Mouse (Mus musculus) midbrain, postnatal 0 days (tissue): Measurements from ENCODE around the gene Senp1. TPM values are rescaled to one million over a fixed set of nuclear protein-coding genes. Genes with fewer than 3 reads are reported as not detected.

Source experiments
- ATAC-seq: fragments of 200-750 bp; cut with Nextera tagmentation; 2 replicates; pipeline ENCODE4 v1.8.0; 2017; ENCODE audit warnings: moderate number of reproducible peaks, mild to moderate bottlenecking, moderate TSS enrichment, moderate library complexity; ENCODE audit not compliant: low FRiP score
- DNase-seq: peaks from one replicate; pipeline ENCODE4 v3.0.0-alpha.2; 2015; ENCODE audit warnings: low spot score
- H3K27ac ChIP-seq: fragments of 300-500 bp; sonication (generic); 2 replicates; pipeline ENCODE4 v1.5.1; 2014; ENCODE audit warnings: low read depth, mild to moderate bottlenecking, low read length, mixed read lengths
- H3K27me3 ChIP-seq: fragments of 300-500 bp; sonication (generic); 2 replicates; pipeline ENCODE4 v1.6.1; 2014; ENCODE audit warnings: low read length, control low read depth, mixed read lengths; ENCODE audit not compliant: insufficient read depth
- H3K36me3 ChIP-seq: fragments of 300-500 bp; sonication (generic); 2 replicates; pipeline ENCODE4 v1.6.1; 2014; ENCODE audit warnings: low read length, control low read depth, mixed read lengths; ENCODE audit not compliant: insufficient read depth
- H3K4me1 ChIP-seq: fragments of 300-500 bp; sonication (generic); 2 replicates; pipeline ENCODE4 v1.6.1; 2014; ENCODE audit warnings: mild to moderate bottlenecking, control low read depth, antibody characterized with exemption, low read length, mixed read lengths; ENCODE audit not compliant: insufficient read depth
- H3K4me2 ChIP-seq: fragments of 300-500 bp; sonication (generic); 2 replicates; pipeline ENCODE4 v1.6.1; 2014; ENCODE audit warnings: low read depth, mild to moderate bottlenecking, low read length, mixed read lengths; ENCODE audit not compliant: poor library complexity, severe bottlenecking
- H3K4me3 ChIP-seq: fragments of 300-500 bp; sonication (generic); 2 replicates; pipeline ENCODE4 v1.5.1; 2014; ENCODE audit warnings: low read depth, mild to moderate bottlenecking, low read length, moderate library complexity
- H3K9ac ChIP-seq: fragments of 300-500 bp; sonication (generic); replicated peaks from 2 replicates; pipeline ENCODE4 v1.6.1; 2014; ENCODE audit warnings: mild to moderate bottlenecking, low read length, moderate library complexity, mixed read lengths; ENCODE audit not compliant: poor library complexity, severe bottlenecking
- H3K9me3 ChIP-seq: fragments of 300-500 bp; sonication (generic); 2 replicates; pipeline ENCODE4 v1.6.1; 2016; ENCODE audit warnings: low read length, control low read depth
- CTCF ChIP-seq: IDR thresholded peaks from 2 replicates; pipeline ENCODE4 v1.5.1; 2016; ENCODE audit warnings: antibody characterized with exemption, mild to moderate bottlenecking
- WGBS: fragments of 180-500 bp; shearing (Covaris S2); extraction: QIAGEN DNeasy Blood & Tissue Kit; methylation state at CpG from one replicate; pipeline ENCODE4 v1.1.7; 2014; 5-methylcytosine and 5-hydroxymethylcytosine counted together
- polyA plus RNA-seq: library from polyadenylated mRNA; unstranded; fragments of >200 nt; fragmentation: Nextera tagmentation; extraction: Ambion mirVana; gene quantifications from 2 replicates; pipeline ENCODE4 v1.2.1, GENCODE M21; 2015
- total RNA-seq: library from RNA; depleted of rRNA; stranded (reverse); fragments of >200 nt; gene quantifications from 2 replicates; pipeline ENCODE4 v1.2.3, GENCODE M21; 2014

Gene Senp1
- total and polyA plus RNA-seq, 2 experiments from 2014 or later = 12.1 to 18.2 TPM

GRCm38 (mm10) chr15:98111791-98112190 lies 18.2 kb upstream of the Senp1 start:
- Histone ChIP-seq H3K4me3 (no peak overlapping the region), H3K4me2 (no peak overlapping the region), H3K27ac (no peak overlapping the region), H3K9ac (no peak overlapping the region), H3K36me3 (peaks cover 13% of the 10 kb centered on the region), H3K4me1 (peaks cover 3% of the 10 kb centered on the region; the same call in 1 of the 2 replicates), H3K27me3 (no peaks in the 10 kb centered on the region), H3K9me3 (no peaks in the 10 kb centered on the region)
- no peak for DNase-seq
- 73% methylated on average over 5 of the region's 5 CpGs for WGBS
- ATAC-seq = no peak
- TF ChIP-seq CTCF = no peak

- DNase-seq (peak; percentile 89), ATAC-seq (peak; percentile 84)
- peak; percentile 39 for TF ChIP-seq CTCF
- H3K27me3 ChIP-seq = no peaks in the 10 kb centered on the region
- peak overlapping the region; percentile 76 for H3K27ac ChIP-seq
- no peaks in the 10 kb centered on the region for H3K9me3 ChIP-seq
- peak overlapping the region; percentile 54 for H3K9ac ChIP-seq
- H3K4me2 ChIP-seq = peak overlapping the region; percentile 54
- H3K4me1 ChIP-seq = peaks cover 3% of the 10 kb centered on the region; the same call in 1 of the 2 replicates
- peaks cover 5% of the 10 kb centered on the region; the same call in 1 of the 2 replicates for H3K36me3 ChIP-seq
- WGBS = 2% methylated on average over 37 of the region's 37 CpGs
- peak overlapping the region; percentile 50 for H3K4me3 ChIP-seq
Measured at GRCm38 (mm10) chr15:98108297-98109152, 15.0 kb upstream of the Senp1 start.

- WGBS = 29% methylated on average over 11 of the region's 11 CpGs
- Histone ChIP-seq H3K9ac (peak overlapping the region; percentile 54), H3K9me3 (no peaks in the 10 kb centered on the region), H3K27ac (peak overlapping the region; percentile 76), H3K4me2 (peak overlapping the region; percentile 54), H3K27me3 (no peaks in the 10 kb centered on the region), H3K4me1 (peaks cover 3% of the 10 kb centered on the region; the same call in 1 of the 2 replicates), H3K4me3 (peak overlapping the region; percentile 50), H3K36me3 (peaks cover 3% of the 10 kb centered on the region; the same call in 1 of the 2 replicates)
- no peak for TF ChIP-seq CTCF
- no peak for DNase-seq
- no peak for ATAC-seq
Measured at GRCm38 (mm10) chr15:98107703-98108296, 14.3 kb upstream of the Senp1 start.

- Histone ChIP-seq H3K36me3 (no peaks in the 10 kb centered on the region; the same call in 1 of the 2 replicates), H3K9me3 (no peaks in the 10 kb centered on the region), H3K4me2 (no peak overlapping the region), H3K27me3 (no peaks in the 10 kb centered on the region), H3K4me3 (no peak overlapping the region), H3K9ac (no peak overlapping the region), H3K4me1 (peaks cover 3% of the 10 kb centered on the region; the same call in 1 of the 2 replicates), H3K27ac (0 out of 2 replicates have a peak overlapping the region, but pooled peaks have one; percentile 76)
- DNase-seq (no peak), ATAC-seq (no peak)
- WGBS = 82% methylated on average over 6 of the region's 6 CpGs
- TF ChIP-seq CTCF = no peak
Measured at GRCm38 (mm10) chr15:98107230-98107629, 13.7 kb upstream of the Senp1 start.

- no peak for TF ChIP-seq CTCF
- Histone ChIP-seq H3K9ac (no peak overlapping the region), H3K4me3 (no peak overlapping the region), H3K9me3 (no peaks in the 10 kb centered on the region), H3K36me3 (no peaks in the 10 kb centered on the region), H3K27ac (no peak overlapping the region), H3K4me1 (peaks cover 3% of the 10 kb centered on the region; the same call in 1 of the 2 replicates), H3K4me2 (no peak overlapping the region), H3K27me3 (no peaks in the 10 kb centered on the region)
- ATAC-seq (no peak), DNase-seq (no peak)
- 84% methylated on average over 6 of the region's 6 CpGs for WGBS
Measured at GRCm38 (mm10) chr15:98106506-98106905, 13.0 kb upstream of the Senp1 start.

GRCm38 (mm10) chr15:98102401-98102800 lies 8.9 kb upstream of the Senp1 start:
- Histone ChIP-seq H3K36me3 (no peaks in the 10 kb centered on the region), H3K4me1 (no peaks in the 10 kb centered on the region), H3K4me3 (no peak overlapping the region), H3K9ac (no peak overlapping the region), H3K4me2 (no peak overlapping the region), H3K9me3 (no peaks in the 10 kb centered on the region), H3K27me3 (0 out of 2 replicates have a peak, but pooled peaks cover 3% of the 10 kb centered on the region), H3K27ac (no peak overlapping the region)
- WGBS = 91% methylated on average over 6 of the region's 6 CpGs
- no peak for ATAC-seq
- TF ChIP-seq CTCF = no peak
- DNase-seq = no peak
